Mouse (Mus musculus): ENCODE data around the gene Misp.

Misp gene

DNA sequence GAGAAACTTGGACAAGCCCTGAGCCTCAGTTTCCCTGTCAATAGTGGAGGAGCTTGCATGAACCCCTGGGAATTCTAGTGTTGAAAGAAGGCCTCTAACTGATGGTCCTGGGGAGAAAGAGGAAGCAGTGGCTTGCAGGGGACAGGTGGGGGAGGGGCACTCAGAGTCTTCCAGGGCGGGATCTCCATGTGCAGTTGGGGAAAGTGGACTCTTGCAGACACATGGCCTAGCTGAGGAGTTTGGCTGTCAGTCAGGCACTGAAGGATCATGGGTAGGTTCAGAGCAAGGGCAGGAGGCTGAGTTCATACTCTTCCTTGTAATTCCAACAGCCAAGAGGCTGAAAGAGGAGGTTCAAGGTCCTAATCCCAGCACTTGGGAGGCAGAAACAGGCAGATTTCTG lies 56.4 kb downstream of the Misp start:
- peak in 1 of 2 experiments; percentile 52 for DNase-seq

DNA sequence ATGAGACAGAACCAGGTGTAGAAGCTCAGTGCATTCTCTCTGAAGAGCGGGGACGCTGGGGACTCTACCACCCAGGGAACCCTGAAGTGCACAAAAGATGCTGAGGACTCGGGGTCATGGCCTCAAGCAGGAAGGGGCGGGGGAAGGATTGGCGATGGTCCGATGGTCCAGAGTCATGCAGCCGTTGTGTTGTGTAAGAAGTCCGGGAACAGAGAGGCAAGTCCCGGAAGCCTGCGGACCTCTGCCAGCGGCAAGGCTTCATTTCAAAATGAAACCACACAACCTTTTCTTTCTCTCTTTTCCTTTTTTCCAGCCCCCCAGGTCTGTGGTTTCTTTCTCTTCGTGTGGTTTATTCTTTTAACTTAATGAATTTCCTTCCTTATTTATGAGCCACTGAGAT lies 57.0 kb downstream of the Misp start:
- DNase-seq, result peak in 1 of 2 experiments; percentile 68

DNA sequence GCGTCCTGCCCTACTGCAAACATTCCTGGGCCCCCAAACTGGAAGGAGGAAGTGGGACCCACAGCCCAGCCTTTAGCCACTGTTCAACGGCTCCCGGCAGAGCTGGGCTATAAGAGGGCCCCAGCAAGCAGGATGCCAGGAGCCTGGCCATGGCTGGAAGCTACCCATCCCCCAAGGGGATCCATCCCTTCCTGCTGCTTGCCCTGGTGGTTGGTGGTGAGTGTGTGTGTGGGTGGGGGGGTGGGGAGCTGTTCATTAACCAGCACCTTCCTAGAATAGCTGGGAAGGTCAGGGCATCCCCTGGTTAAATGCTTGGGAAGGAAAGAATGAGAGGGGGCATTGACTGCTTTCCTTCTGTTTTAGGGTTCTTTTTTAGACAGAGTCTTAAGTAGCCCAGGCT lies 58.7 kb downstream of the Misp start:
- peak in 1 of 2 experiments; percentile 60 for DNase-seq
